Mouse (Mus musculus): Measurements from ENCODE around the gene Npsr1.

- TF ChIP-seq POLR2A (IDR thresholded peaks at IDR 0.05; ENCODE audit: low read depth, low read length): no peak
- no peak for TF ChIP-seq MAFK (IDR thresholded peaks at IDR 0.05; ENCODE audit: insufficient replicate concordance, low read length)
- no peak for TF ChIP-seq ZMIZ1 (IDR thresholded peaks at IDR 0.05; ENCODE audit: low read depth, low read length)
- TF ChIP-seq TBP (conservative IDR thresholded peaks at IDR 0.05; ENCODE audit: low read depth, low read length): no peak
- no peak for TF ChIP-seq MAZ (IDR thresholded peaks at IDR 0.05; ENCODE audit: low read depth, low read length)
Measured at GRCm38 (mm10) chr9:24351402-24351801, 253.6 kb downstream of the Npsr1 start.

Data from CH12.LX (cell line).